Comparison of ENCODE assay signal across 9 mouse cellular contexts in genomic region chr11:19009536-19010395, GRCm38 (mm10). TPM values are rescaled to one million over a fixed set of nuclear protein-coding genes. Genes with fewer than 3 reads are reported as not detected.
DNase-seq lines count a peak whose midpoint lies in the region; ATAC-seq and TF ChIP-seq lines count a peak whose summit lies in the region.
"Had no signal": no experiment of that assay in that cellular context is flagged by ENCODE, and none has a peak within 500 bp of the region (broad histone marks: within the 10 kb centered on the region; RNA-seq: fewer than 3 reads in every experiment).

No protein-coding gene starts in this region.

- peak overlapping the region; percentile 78 for H3K27ac ChIP-seq in embryonic facial prominence, embryonic 10.5 days (replicated peaks)
- peak overlapping the region; percentile 88 for H3K27ac ChIP-seq in heart, postnatal 0 days (ENCODE audit: low read depth)
- peak overlapping the region; percentile 15; the same call in 1 of the 2 replicates for H3K27ac ChIP-seq in midbrain, embryonic 14.5 days (replicated peaks; ENCODE audit: low read depth, low read length)

- peak overlapping the region; percentile 51 for H3K9ac ChIP-seq in heart, postnatal 0 days (replicated peaks; ENCODE audit: low read depth, low read length)
- no peak overlapping the region; the same call in 1 of the 2 replicates for H3K9ac ChIP-seq in midbrain, embryonic 14.5 days (replicated peaks; ENCODE audit: low read length)

- peak; percentile 93 for DNase-seq in heart, adult 11 months
- DNase-seq in heart, adult 9 months (ENCODE audit: low spot score in 2 of 2): no peak
- DNase-seq in embryonic facial prominence, embryonic 10.5 days (ENCODE audit: low spot score): peak; percentile 30
- DNase-seq in heart, postnatal 0 days (ENCODE audit: low spot score): no peak
- DNase-seq in midbrain, embryonic 14.5 days: peak; percentile 43
- no peak for DNase-seq in thymus, postnatal 0 days (ENCODE audit: low spot score)
- no peak for DNase-seq in left cerebral cortex, adult 11 months (ENCODE audit: low spot score)
- DNase-seq in ovary, postnatal 14 days (ENCODE audit: low spot score): no peak
- DNase-seq: layer of hippocampus, adult 9-11 months had no signal

- H3K27me3 ChIP-seq in embryonic facial prominence, embryonic 10.5 days (replicated peaks; ENCODE audit: low read depth, poor library complexity, severe bottlenecking): peaks cover 94% of the 10 kb centered on the region
- H3K27me3 ChIP-seq in heart, postnatal 0 days (ENCODE audit: control insufficient read depth, insufficient read depth, low read length): no peaks in the 10 kb centered on the region
- H3K27me3 ChIP-seq in midbrain, embryonic 14.5 days (ENCODE audit: control insufficient read depth, insufficient read depth, low read length): peaks cover 6% of the 10 kb centered on the region; the same call in 1 of the 2 replicates

- H3K4me1 ChIP-seq in embryonic facial prominence, embryonic 10.5 days: peaks cover 63% of the 10 kb centered on the region
- peaks cover 40% of the 10 kb centered on the region for H3K4me1 ChIP-seq in heart, postnatal 0 days (ENCODE audit: control insufficient read depth, insufficient read depth)
- peaks cover 52% of the 10 kb centered on the region for H3K4me1 ChIP-seq in midbrain, embryonic 14.5 days (ENCODE audit: control insufficient read depth, insufficient read depth, low read length)

- ATAC-seq in heart, postnatal 0 days (ENCODE audit: insufficient read depth, low read depth): no peak
- no peak for ATAC-seq in midbrain, embryonic 14.5 days (ENCODE audit: low FRiP score, low TSS enrichment)

- 10% methylated on average over 17 of the region's 17 CpGs for WGBS in embryonic facial prominence, embryonic 10.5 days
- WGBS in heart, postnatal 0 days: 39% methylated on average over 17 of the region's 17 CpGs
- WGBS in midbrain, embryonic 14.5 days: 20% methylated on average over 17 of the region's 17 CpGs

- peak overlapping the region; percentile 98 for H3K4me2 ChIP-seq in heart, postnatal 0 days (ENCODE audit: low read depth, low read length)
- peak overlapping the region; percentile 92 for H3K4me2 ChIP-seq in midbrain, embryonic 14.5 days (ENCODE audit: low read length)

- TF ChIP-seq CTCF in heart, postnatal 0 days (IDR thresholded peaks at IDR 0.05; ENCODE audit: low read depth): no peak

- peaks cover 39% of the 10 kb centered on the region for H3K36me3 ChIP-seq in embryonic facial prominence, embryonic 10.5 days (replicated peaks)
- peaks cover 6% of the 10 kb centered on the region; the same call in 1 of the 2 replicates for H3K36me3 ChIP-seq in heart, postnatal 0 days (replicated peaks; ENCODE audit: control insufficient read depth, insufficient read depth, low read length)
- no peaks in the 10 kb centered on the region for H3K36me3 ChIP-seq in midbrain, embryonic 14.5 days (ENCODE audit: control insufficient read depth, insufficient read depth, low read length)

- H3K4me3 ChIP-seq in embryonic facial prominence, embryonic 10.5 days: peak overlapping the region; percentile 46
- H3K4me3 ChIP-seq in heart, postnatal 0 days (ENCODE audit: low read depth, low read length): peak overlapping the region; percentile 19
- H3K4me3 ChIP-seq in midbrain, embryonic 14.5 days (replicated peaks; ENCODE audit: low read depth, low read length): peak overlapping the region; percentile 2

- no peak for TF ChIP-seq EP300 in heart, postnatal 0 days (IDR thresholded peaks at IDR 0.05; ENCODE audit: low read depth)

- no peaks in the 10 kb centered on the region for H3K9me3 ChIP-seq in embryonic facial prominence, embryonic 10.5 days
- no peaks in the 10 kb centered on the region for H3K9me3 ChIP-seq in heart, postnatal 0 days (replicated peaks; ENCODE audit: control insufficient read depth, low read length)
- H3K9me3 ChIP-seq in midbrain, embryonic 14.5 days (ENCODE audit: control insufficient read depth, low read length): no peaks in the 10 kb centered on the region

RNA-seq across cellular contexts. Expression of gene Meis1, which starts 9.0 kb away (rescaled TPM):
- 73.3 and 89.6 TPM in 2 replicates for polyA plus RNA-seq in embryonic facial prominence, embryonic 10.5 days (2016; fragmentation: Nextera tagmentation; extraction: Ambion mirVana)
- total RNA-seq in heart, postnatal 0 days (2014; rRNA removed; ENCODE audit: low replicate concordance): 24.8 and 34.8 TPM in 2 replicates
- polyA plus RNA-seq in heart, postnatal 0 days (2015; fragmentation: Nextera tagmentation; extraction: Ambion mirVana): 35.4 and 36.5 TPM in 2 replicates
- polyA plus RNA-seq in midbrain, embryonic 14.5 days (2014; fragmentation: Nextera tagmentation; extraction: Ambion mirVana): 33.4 and 51.7 TPM in 2 replicates
- 15.6 and 16.5 TPM in 2 replicates for polyA plus RNA-seq in thymus, postnatal 0 days (2015; fragmentation: Nextera tagmentation; extraction: Ambion mirVana)

Comparison
In these comparisons a context has a peak if more than half of its experiments do, and no peak if none do; other contexts are left out.
1. DNase-seq: peak in heart, adult 11 months (single experiment), embryonic facial prominence, embryonic 10.5 days (single experiment) and midbrain, embryonic 14.5 days (single experiment); none in heart, adult 9 months (0 of 2), heart, postnatal 0 days (single experiment), thymus, postnatal 0 days (single experiment), left cerebral cortex, adult 11 months (single experiment) and ovary, postnatal 14 days (single experiment).
2. H3K27ac ChIP-seq: peak in every context shown above with its lines; median percentile 88 in heart, postnatal 0 days; 78 in embryonic facial prominence, embryonic 10.5 days; 15 in midbrain, embryonic 14.5 days.
3. Peak in every context shown above with its lines, with median percentiles within 50 percentile points of each other: H3K4me3 ChIP-seq.